Mouse (Mus musculus) hindbrain, embryonic 11.5 days (tissue): ENCODE measurements around the gene Zfp72. TPM values are rescaled to one million over a fixed set of nuclear protein-coding genes. Genes with fewer than 3 reads are reported as not detected.

Source experiments
- ATAC-seq: fragments of 200-750 bp; cut with Nextera tagmentation; 2 replicates; pipeline ENCODE4 v1.8.0; 2017; ENCODE audit warnings: mild to moderate bottlenecking, moderate TSS enrichment, moderate library complexity; ENCODE audit not compliant: low FRiP score
- DNase-seq: peaks from one replicate; pipeline ENCODE4 v3.0.0-alpha.2; 2015; ENCODE audit warnings: low spot score
- H3K27ac ChIP-seq: fragments of 300-500 bp; sonication (generic); 2 replicates; pipeline ENCODE4 v1.5.1; 2014; ENCODE audit warnings: mild to moderate bottlenecking, low read depth, low read length
- H3K27me3 ChIP-seq: fragments of 300-500 bp; sonication (generic); 2 replicates; pipeline ENCODE4 v1.6.1; 2014; ENCODE audit warnings: mild to moderate bottlenecking, low read length, moderate library complexity, mixed read lengths; ENCODE audit not compliant: control insufficient read depth, insufficient read depth
- H3K36me3 ChIP-seq: fragments of 300-500 bp; sonication (generic); 2 replicates; pipeline ENCODE4 v1.6.1; 2014; ENCODE audit warnings: mild to moderate bottlenecking, low read length, moderate library complexity, mixed read lengths; ENCODE audit not compliant: control insufficient read depth, insufficient read depth
- H3K4me1 ChIP-seq: fragments of 300-500 bp; sonication (generic); replicated peaks from 2 replicates; pipeline ENCODE4 v1.6.1; 2014; ENCODE audit warnings: low read length, mixed read lengths; ENCODE audit not compliant: control insufficient read depth, insufficient read depth
- H3K4me2 ChIP-seq: fragments of 300-500 bp; sonication (generic); replicated peaks from 2 replicates; pipeline ENCODE4 v1.6.1; 2014; ENCODE audit warnings: mild to moderate bottlenecking, low read depth, low read length
- H3K4me3 ChIP-seq: fragments of 300-500 bp; sonication (generic); 2 replicates; pipeline ENCODE4 v1.5.1; 2014; ENCODE audit warnings: low read depth, low read length
- H3K9ac ChIP-seq: fragments of 300-500 bp; sonication (generic); 2 replicates; pipeline ENCODE4 v1.6.1; 2014; ENCODE audit warnings: low read depth, low read length
- H3K9me3 ChIP-seq: fragments of 300-500 bp; sonication (generic); 2 replicates; pipeline ENCODE4 v1.6.1; 2016; ENCODE audit warnings: low read length; ENCODE audit not compliant: control insufficient read depth
- WGBS: fragments of 180-500 bp; shearing (Covaris S2); extraction: QIAGEN DNeasy Blood & Tissue Kit; methylation state at CpG from one replicate; pipeline ENCODE4 v1.1.7; 2014; 5-methylcytosine and 5-hydroxymethylcytosine counted together
- polyA plus RNA-seq: library from polyadenylated mRNA; unstranded; fragments of >200 nt; fragmentation: Nextera tagmentation; extraction: Ambion mirVana; gene quantifications from 2 replicates; pipeline ENCODE4 v1.2.1, GENCODE M21; 2014

Zfp72 gene
- polyA plus RNA-seq, result 5.0 and 5.5 TPM in 2 replicates

DNA sequence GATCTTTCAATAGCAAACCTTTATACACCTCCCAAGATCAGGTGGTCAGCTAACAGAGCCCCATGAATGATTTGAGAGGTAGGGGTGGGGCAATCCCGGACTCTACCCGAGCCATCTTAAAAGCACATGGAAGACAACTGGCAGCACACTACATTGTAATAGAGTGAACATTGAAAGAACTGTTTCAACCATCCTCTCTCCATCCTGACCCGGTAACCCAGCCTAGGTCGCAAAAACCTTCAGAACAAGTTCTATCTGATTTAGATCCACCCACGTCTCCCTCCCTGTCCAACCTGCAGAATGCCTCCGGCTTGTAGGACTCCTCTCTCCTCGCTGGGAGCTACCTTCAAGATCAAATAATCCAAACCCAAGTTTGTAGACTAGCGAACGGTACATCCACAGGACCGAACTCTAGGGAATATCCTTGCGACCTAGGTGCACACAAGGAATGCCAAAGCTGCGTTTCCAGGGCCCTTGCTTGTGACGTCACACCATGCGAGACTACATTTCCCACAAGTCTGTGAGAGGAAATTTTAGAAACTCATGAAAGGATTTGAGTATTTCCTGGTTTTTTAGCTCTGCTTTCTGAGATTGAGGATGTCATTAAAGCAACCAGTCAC is at the start of gene Zfp72:
TSS of gene Zfp72 (minus strand) at position 466 of the 620 bp plus-strand sequence.
- ATAC-seq, result peak; percentile 93
- no peak within 1 kb of the TSS for H3K27ac ChIP-seq
- under 1% methylated on average over 14 of the region's 14 CpGs for WGBS

DNA sequence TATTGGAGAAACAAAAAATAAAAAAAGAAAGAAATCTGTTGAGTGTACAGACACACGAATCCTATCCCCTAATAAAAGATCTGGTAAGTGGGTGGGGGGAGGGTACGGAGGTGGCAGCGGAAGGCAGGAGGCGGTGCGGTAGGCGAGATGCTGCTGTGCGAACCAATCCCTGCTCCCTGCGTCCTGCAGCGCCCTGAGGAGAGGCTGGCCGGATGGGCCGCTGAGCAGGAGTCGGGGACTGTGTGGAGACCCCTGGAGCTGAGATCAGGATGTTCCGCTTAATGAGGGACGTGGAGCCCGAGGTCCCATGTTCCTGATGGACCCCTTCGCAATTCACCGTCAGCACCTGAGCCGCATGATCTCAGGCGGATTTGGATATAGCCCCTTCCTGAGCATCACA is 49.3 kb upstream of the Zfp72 start:
- Histone ChIP-seq H3K36me3 (no peaks in the 10 kb centered on the region; the same call in 1 of the 2 replicates), H3K4me1 (no peaks in the 10 kb centered on the region), H3K9ac (no peak overlapping the region), H3K4me3 (no peak overlapping the region), H3K9me3 (peaks cover 6% of the 10 kb centered on the region; the same call in 1 of the 2 replicates), H3K27ac (no peak overlapping the region), H3K4me2 (no peak overlapping the region), H3K27me3 (no peaks in the 10 kb centered on the region)
- no peak for ATAC-seq
- WGBS, result 30% methylated on average over 19 of the region's 19 CpGs
- DNase-seq, result no peak

More for the DNA sequence above, at the start of gene Zfp72:
- DNase-seq, result peak; percentile 73
- H3K36me3 ChIP-seq, result no peaks in the 10 kb centered on the region
- peak within 1 kb of the TSS; percentile 56 for H3K4me3 ChIP-seq
- peak within 1 kb of the TSS; percentile 50 for H3K4me2 ChIP-seq
- no peaks in the 10 kb centered on the region for H3K4me1 ChIP-seq
- no peaks in the 10 kb centered on the region for H3K9me3 ChIP-seq
- no peaks in the 10 kb centered on the region for H3K27me3 ChIP-seq
- peak within 1 kb of the TSS; percentile 65 for H3K9ac ChIP-seq

DNA sequence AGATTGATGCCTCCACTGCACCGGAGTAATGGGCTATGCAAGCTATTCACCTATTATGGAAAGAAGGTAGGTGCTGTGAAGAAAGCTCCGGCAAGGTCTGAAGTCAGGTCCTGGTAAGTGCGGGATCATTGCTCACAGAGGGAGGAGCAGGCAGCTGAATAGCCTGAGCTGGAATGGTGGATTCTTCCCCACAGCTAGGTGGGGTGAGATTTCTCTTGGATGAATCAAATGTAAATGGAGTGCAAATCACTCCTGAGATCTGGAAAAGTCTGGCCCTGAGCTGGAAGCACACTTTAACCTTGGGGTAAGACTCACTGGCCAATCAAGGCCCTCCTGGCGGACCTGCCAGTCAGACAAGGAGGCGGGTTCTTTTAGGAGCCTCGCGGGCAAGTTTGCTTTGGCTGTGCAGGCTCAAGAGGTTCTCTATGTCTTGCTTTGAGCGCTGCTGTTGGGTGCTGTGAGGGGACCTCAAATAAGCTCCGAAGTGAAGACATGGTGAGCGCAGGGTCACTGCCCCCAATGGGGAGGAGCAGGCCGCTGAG is 8.7 kb upstream of the Zfp72 start, which contains the start of gene Ftl1-ps1:
TSS of gene Ftl1-ps1 (plus strand) at position 397 of the 542 bp plus-strand sequence.
- H3K4me2 ChIP-seq, result no peak within 1 kb of the TSS; the same call in 1 of the 2 replicates
- WGBS, result 14% methylated on average over 11 of the region's 11 CpGs
- no peak for DNase-seq

DNA sequence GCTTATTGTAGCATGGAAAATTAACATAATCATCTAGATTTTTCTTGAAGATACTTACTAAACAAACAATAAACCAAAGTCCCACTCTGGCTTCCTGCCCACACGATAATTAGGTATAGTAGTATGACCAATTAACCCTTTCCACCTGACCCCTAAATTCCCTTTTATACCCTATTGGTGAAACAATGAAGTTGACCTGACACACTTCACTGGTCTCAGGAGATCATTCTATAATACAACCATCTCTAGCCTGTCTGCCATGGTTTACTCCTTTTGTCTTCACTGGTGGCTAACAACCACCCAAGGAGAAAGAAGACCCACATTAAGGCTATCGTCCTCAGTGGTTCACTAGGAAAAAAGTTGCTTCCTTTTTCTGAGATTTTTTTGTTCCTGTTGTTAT is 520 bp upstream of the Zfp72 start:
- DNase-seq, result no peak
- H3K9ac ChIP-seq, result no peak overlapping the region
- no peaks in the 10 kb centered on the region for H3K9me3 ChIP-seq
- no peak overlapping the region for H3K4me2 ChIP-seq
- WGBS, result 78% methylated on average over 2 of the region's 2 CpGs
- ATAC-seq, result peak; percentile 38
- H3K4me1 ChIP-seq, result no peaks in the 10 kb centered on the region
- no peaks in the 10 kb centered on the region for H3K27me3 ChIP-seq
- H3K4me3 ChIP-seq, result no peak overlapping the region
- H3K36me3 ChIP-seq, result no peaks in the 10 kb centered on the region
- H3K27ac ChIP-seq, result no peak overlapping the region

More for the DNA sequence above, 8.7 kb upstream of the Zfp72 start, which contains the start of gene Ftl1-ps1:
- Histone ChIP-seq H3K9me3 (no peaks in the 10 kb centered on the region), H3K36me3 (no peaks in the 10 kb centered on the region), H3K4me1 (no peaks in the 10 kb centered on the region), H3K4me3 (no peak within 1 kb of the TSS), H3K27ac (no peak within 1 kb of the TSS), H3K9ac (no peak within 1 kb of the TSS), H3K27me3 (no peaks in the 10 kb centered on the region)
- no peak for ATAC-seq

DNA sequence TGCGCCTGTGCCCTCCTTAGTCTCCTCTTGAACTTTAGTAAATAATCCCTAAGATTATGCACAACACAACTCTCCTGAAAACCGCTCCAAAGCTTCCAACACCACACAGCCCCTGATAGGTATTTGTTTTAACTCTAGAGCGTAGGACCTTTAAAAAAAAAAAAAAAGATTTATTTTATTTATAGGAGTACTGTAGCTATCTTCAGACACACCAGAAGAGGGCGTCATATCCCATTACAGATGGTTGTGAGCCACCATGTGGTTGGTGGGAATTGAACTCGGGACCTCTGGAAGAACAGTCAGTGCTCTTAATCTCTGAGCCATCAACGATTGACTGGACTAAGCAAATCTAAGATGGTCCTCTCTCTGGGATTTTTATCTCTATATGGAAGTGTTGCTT is 906 bp downstream of the Zfp72 start:
- 68% methylated on average over 6 of the region's 6 CpGs for WGBS
- H3K4me2 ChIP-seq, result peak overlapping the region; percentile 50; the same call in 1 of the 2 replicates
- no peak overlapping the region for H3K27ac ChIP-seq
- no peaks in the 10 kb centered on the region for H3K4me1 ChIP-seq
- H3K4me3 ChIP-seq, result no peak overlapping the region
- no peak overlapping the region for H3K9ac ChIP-seq
- no peaks in the 10 kb centered on the region for H3K27me3 ChIP-seq
- no peaks in the 10 kb centered on the region for H3K9me3 ChIP-seq
- ATAC-seq, result no peak
- H3K36me3 ChIP-seq, result no peaks in the 10 kb centered on the region
- no peak for DNase-seq

DNA sequence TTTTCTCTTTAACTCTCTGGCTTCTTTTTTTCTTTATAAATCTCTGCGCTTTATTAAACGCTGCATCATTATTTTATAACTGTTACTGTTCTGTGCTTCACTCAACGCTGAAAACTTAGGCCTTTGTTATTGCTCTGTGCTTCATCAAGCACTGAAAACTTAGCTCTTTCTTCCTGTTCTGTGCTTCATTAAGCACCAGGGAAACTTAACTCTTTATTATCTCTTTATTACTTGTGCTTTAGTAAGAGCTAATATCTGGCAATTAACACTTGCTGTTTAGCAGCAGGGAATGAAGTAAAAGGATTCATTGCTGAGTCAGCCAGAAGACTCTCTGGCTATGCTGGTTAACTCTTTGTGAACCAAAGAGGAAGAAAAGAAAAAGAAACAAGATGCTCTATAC is 8.3 kb downstream of the Zfp72 start:
- WGBS, result 74% methylated on average over 3 of the region's 3 CpGs
- ATAC-seq (no peak), DNase-seq (no peak)
- no peaks in the 10 kb centered on the region for H3K4me1 ChIP-seq
- no peak overlapping the region for H3K4me3 ChIP-seq
- no peak overlapping the region for H3K9ac ChIP-seq
- H3K27me3 ChIP-seq, result no peaks in the 10 kb centered on the region
- H3K27ac ChIP-seq, result no peak overlapping the region
- H3K9me3 ChIP-seq, result no peaks in the 10 kb centered on the region
- no peak overlapping the region for H3K4me2 ChIP-seq
- no peaks in the 10 kb centered on the region for H3K36me3 ChIP-seq

DNA sequence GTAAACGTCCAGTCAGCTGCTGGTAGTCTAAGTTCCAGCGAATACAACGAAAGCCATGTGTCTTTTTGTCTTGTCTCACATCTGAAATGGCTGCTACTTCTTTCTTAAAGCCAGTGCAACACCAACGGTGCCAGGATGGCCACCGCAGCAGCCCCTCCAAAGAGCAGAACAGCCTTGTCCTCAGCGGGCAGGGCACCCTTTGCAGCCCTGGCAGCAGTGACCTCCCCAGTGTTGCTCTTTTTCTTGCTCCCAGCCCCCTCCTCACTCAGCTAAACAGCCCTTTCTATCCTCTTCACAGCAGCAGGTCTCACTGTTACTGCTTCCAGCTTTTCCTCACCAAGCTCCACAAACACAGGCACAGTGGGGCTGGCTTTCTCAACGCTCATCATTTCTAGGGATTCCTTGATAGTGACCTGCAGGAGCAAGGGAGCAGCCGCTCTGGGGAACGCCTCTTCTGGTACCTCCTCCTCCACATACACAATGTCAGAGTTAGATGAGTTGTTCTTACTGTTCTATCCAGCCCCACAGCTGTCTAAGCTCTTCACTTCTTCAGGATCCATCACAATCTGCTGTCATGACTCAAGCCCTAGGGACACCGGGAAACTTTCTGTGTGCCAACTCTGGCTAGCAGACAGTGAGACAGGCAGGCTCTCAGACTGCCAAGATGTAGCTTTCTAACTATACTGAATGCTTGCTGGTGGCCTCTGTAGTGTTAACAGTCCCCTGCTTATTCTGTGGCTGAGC is 8.9 kb downstream of the Zfp72 start:
- DNase-seq (no peak), ATAC-seq (no peak)
- Histone ChIP-seq H3K9me3 (no peaks in the 10 kb centered on the region), H3K27ac (no peak overlapping the region), H3K4me2 (no peak overlapping the region), H3K36me3 (no peaks in the 10 kb centered on the region), H3K4me3 (no peak overlapping the region), H3K9ac (no peak overlapping the region), H3K27me3 (no peaks in the 10 kb centered on the region), H3K4me1 (no peaks in the 10 kb centered on the region)
- 77% methylated on average over 10 of the region's 10 CpGs for WGBS

DNA sequence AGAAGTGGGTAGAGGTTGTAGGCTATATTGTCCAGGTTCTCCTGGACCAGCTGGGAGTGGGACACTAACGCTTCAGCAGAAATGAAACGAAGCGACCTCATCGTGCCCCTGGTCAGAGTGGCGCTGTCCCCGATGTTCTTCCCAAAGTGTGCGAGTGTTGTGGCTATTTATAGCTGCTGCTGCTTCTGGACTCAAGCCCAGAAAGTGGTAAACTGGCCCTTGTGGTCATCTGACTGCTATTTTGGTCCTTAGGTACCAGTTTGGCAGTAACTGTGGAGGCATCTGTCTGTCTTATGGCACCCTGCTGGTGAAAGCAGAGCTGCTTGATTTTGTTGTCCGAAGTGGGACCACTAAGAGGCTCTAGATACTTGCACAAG is 26.8 kb downstream of the Zfp72 start, which contains the start of gene Lrrc14b:
TSS of gene Lrrc14b (minus strand) at position 147 of the 377 bp plus-strand sequence.
- 90% methylated on average over 8 of the region's 8 CpGs for WGBS
- H3K9ac ChIP-seq, result no peak within 1 kb of the TSS
- H3K27me3 ChIP-seq, result no peaks in the 10 kb centered on the region
- no peaks in the 10 kb centered on the region for H3K4me1 ChIP-seq
- H3K4me3 ChIP-seq, result no peak within 1 kb of the TSS
- H3K36me3 ChIP-seq, result peaks cover 10% of the 10 kb centered on the region; the same call in 1 of the 2 replicates
- no peak for DNase-seq
- no peak for ATAC-seq
- no peak within 1 kb of the TSS for H3K4me2 ChIP-seq
- H3K27ac ChIP-seq, result no peak within 1 kb of the TSS
- H3K9me3 ChIP-seq, result no peaks in the 10 kb centered on the region
